8 mouse cellular contexts compared by ENCODE assay signal in genomic region chr3:22076561-22076935, GRCm38 (mm10). TPM values are rescaled to one million over a fixed set of nuclear protein-coding genes. Genes with fewer than 3 reads are reported as not detected.
DNase-seq lines count a peak whose midpoint lies in the region; ATAC-seq lines count a peak whose summit lies in the region.

Tbl1xr1 (plus strand) TSS chr3:22076652.

- H3K4me1 ChIP-seq in heart, embryonic 10.5 days, result peaks cover 32% of the 10 kb centered on the region
- H3K4me1 ChIP-seq in kidney, embryonic 15.5 days, result peaks cover 32% of the 10 kb centered on the region
- peaks cover 18% of the 10 kb centered on the region for H3K4me1 ChIP-seq in limb, embryonic 15.5 days
- H3K4me1 ChIP-seq in stomach, embryonic 14.5 days (ENCODE audit: control insufficient read depth, insufficient read depth, low read length), result peaks cover 5% of the 10 kb centered on the region; the same call in 1 of the 2 replicates

- no peaks in the 10 kb centered on the region for H3K36me3 ChIP-seq in heart, embryonic 10.5 days
- H3K36me3 ChIP-seq in kidney, embryonic 15.5 days, result no peaks in the 10 kb centered on the region
- peaks cover 2% of the 10 kb centered on the region; the same call in 1 of the 2 replicates for H3K36me3 ChIP-seq in limb, embryonic 15.5 days
- H3K36me3 ChIP-seq in stomach, embryonic 14.5 days (ENCODE audit: control insufficient read depth, insufficient read depth, low read length), result no peaks in the 10 kb centered on the region

- no peaks in the 10 kb centered on the region for H3K9me3 ChIP-seq in heart, embryonic 10.5 days
- no peaks in the 10 kb centered on the region for H3K9me3 ChIP-seq in kidney, embryonic 15.5 days (replicated peaks)
- no peaks in the 10 kb centered on the region for H3K9me3 ChIP-seq in limb, embryonic 15.5 days
- no peaks in the 10 kb centered on the region for H3K9me3 ChIP-seq in stomach, embryonic 14.5 days (ENCODE audit: control insufficient read depth, low read depth, low read length)

- ATAC-seq in erythroblast, adult 5-6 weeks (replicated peaks; ENCODE audit: low FRiP score, poor library complexity, severe bottlenecking), result no peak
- peak; percentile 93 for ATAC-seq in kidney, embryonic 15.5 days (replicated peaks; ENCODE audit: low FRiP score)
- ATAC-seq in limb, embryonic 15.5 days (ENCODE audit: insufficient number of reproducible peaks, low FRiP score, low TSS enrichment, low read depth), result peak; percentile 84
- ATAC-seq in monocyte, adult 5-6 weeks (replicated peaks; ENCODE audit: insufficient number of reproducible peaks, low FRiP score, low TSS enrichment, poor library complexity, severe bottlenecking), result peak; percentile 37
- peak; percentile 86 for ATAC-seq in stomach, embryonic 14.5 days (ENCODE audit: insufficient number of reproducible peaks, insufficient read depth, low FRiP score, low read depth)

- peak within 1 kb of the TSS; percentile 90 for H3K9ac ChIP-seq in kidney, embryonic 15.5 days
- peak within 1 kb of the TSS; percentile 90 for H3K9ac ChIP-seq in limb, embryonic 15.5 days
- peak within 1 kb of the TSS; percentile 92 for H3K9ac ChIP-seq in stomach, embryonic 14.5 days (replicated peaks; ENCODE audit: low read depth, low read length)

- H3K4me3 ChIP-seq in heart, embryonic 10.5 days, result peak within 1 kb of the TSS; percentile 96
- peak within 1 kb of the TSS; percentile 95 for H3K4me3 ChIP-seq in kidney, embryonic 15.5 days (replicated peaks)
- peak within 1 kb of the TSS; percentile 84 for H3K4me3 ChIP-seq in limb, embryonic 15.5 days
- peak within 1 kb of the TSS; percentile 90 for H3K4me3 ChIP-seq in stomach, embryonic 14.5 days (ENCODE audit: low read depth, low read length)

- no peaks in the 10 kb centered on the region for H3K27me3 ChIP-seq in heart, embryonic 10.5 days (ENCODE audit: insufficient read depth, poor library complexity, severe bottlenecking)
- no peaks in the 10 kb centered on the region for H3K27me3 ChIP-seq in kidney, embryonic 15.5 days
- no peaks in the 10 kb centered on the region for H3K27me3 ChIP-seq in limb, embryonic 15.5 days
- H3K27me3 ChIP-seq in stomach, embryonic 14.5 days (ENCODE audit: control insufficient read depth, insufficient read depth, low read length), result no peaks in the 10 kb centered on the region

- peak within 1 kb of the TSS; percentile 100 for H3K27ac ChIP-seq in heart, embryonic 10.5 days
- peak within 1 kb of the TSS; percentile 97 for H3K27ac ChIP-seq in kidney, embryonic 15.5 days
- peak within 1 kb of the TSS; percentile 98 for H3K27ac ChIP-seq in limb, embryonic 15.5 days
- peak within 1 kb of the TSS; percentile 96 for H3K27ac ChIP-seq in stomach, embryonic 14.5 days (ENCODE audit: low read length)

- H3K4me2 ChIP-seq in kidney, embryonic 15.5 days, result peak within 1 kb of the TSS; percentile 85
- H3K4me2 ChIP-seq in limb, embryonic 15.5 days, result peak within 1 kb of the TSS; percentile 68
- H3K4me2 ChIP-seq in stomach, embryonic 14.5 days (replicated peaks; ENCODE audit: low read depth, low read length), result peak within 1 kb of the TSS; percentile 72

- WGBS in heart, embryonic 10.5 days, result under 1% methylated on average over 32 of the region's 46 CpGs
- 1% methylated on average over 31 of the region's 46 CpGs for WGBS in kidney, embryonic 15.5 days
- WGBS in limb, embryonic 15.5 days, result 1% methylated on average over 28 of the region's 46 CpGs
- 0% methylated on average over 21 of the region's 46 CpGs for WGBS in stomach, embryonic 14.5 days

- peak; percentile 77 for DNase-seq in 3T3-L1 (ENCODE audit: low read depth, low spot score)
- DNase-seq in adrenal gland, postnatal 4 days (ENCODE audit: low spot score in 2 of 2), result peak; percentile 85 to 86
- peak; percentile 94 for DNase-seq in heart, embryonic 10.5 days (ENCODE audit: low spot score)

RNA-seq across cellular contexts. Expression of gene Tbl1xr1, which starts in this region (rescaled TPM):
- 10 to 100 TPM; 73.7 to 99.3 TPM for total RNA-seq in adrenal gland, postnatal 4 days (2021)
- 22.3 and 24.0 TPM in 2 replicates for total RNA-seq in erythroblast, adult 5-6 weeks (2015; ENCODE audit: low replicate concordance)
- total RNA-seq in erythroblast, adult 5-6 weeks (2017; ENCODE audit: low replicate concordance), result 15.9 and 19.8 TPM in 2 replicates
- polyA plus RNA-seq in heart, embryonic 10.5 days (2016; fragmentation: Nextera tagmentation; extraction: Ambion mirVana), result 17.7 and 18.7 TPM in 2 replicates
- polyA plus RNA-seq in kidney, embryonic 15.5 days (2015; fragmentation: Nextera tagmentation; extraction: Ambion mirVana), result 20.9 and 22.8 TPM in 2 replicates
- polyA plus RNA-seq in limb, embryonic 15.5 days (2015; fragmentation: Nextera tagmentation; extraction: Ambion mirVana), result 17.8 and 25.9 TPM in 2 replicates
- 83.4 to 96.7 TPM (median 89.1 TPM) in 3 replicates for total RNA-seq in monocyte, adult 5-6 weeks (2017)
- 40.0 and 45.7 TPM in 2 replicates for polyA plus RNA-seq in stomach, embryonic 14.5 days (2014; fragmentation: Nextera tagmentation; extraction: Ambion mirVana)
